ENCODE assay signal across 8 mouse cellular contexts in genomic region chr6:136172172-136172651, GRCm38 (mm10). TPM values are rescaled to one million over a fixed set of nuclear protein-coding genes. Genes with fewer than 3 reads are reported as not detected.
A peak's percentile ranks its signal among the peaks of the same experiment; 100 is the strongest.
DNase-seq lines count a peak whose midpoint lies in the region; ATAC-seq and TF ChIP-seq lines count a peak whose summit lies in the region.

No protein-coding gene starts in this region.

- H3K9me3 ChIP-seq in forebrain, embryonic 11.5 days (ENCODE audit: control insufficient read depth, low read length), result no peaks in the 10 kb centered on the region
- H3K9me3 ChIP-seq in midbrain, embryonic 10.5 days (replicated peaks), result no peaks in the 10 kb centered on the region

- H3K4me1 ChIP-seq in forebrain, embryonic 11.5 days (replicated peaks; ENCODE audit: control insufficient read depth, insufficient read depth, low read length), result no peaks in the 10 kb centered on the region; the same call in 1 of the 2 replicates
- peaks cover 21% of the 10 kb centered on the region for H3K4me1 ChIP-seq in midbrain, embryonic 10.5 days

- DNase-seq in gastrocnemius, adult 2 months, result no peak
- DNase-seq in gastrocnemius, postnatal 14 days, result no peak
- peak; percentile 62 for DNase-seq in ES-CJ7 (ENCODE audit: low read depth, low spot score)
- DNase-seq in forebrain, embryonic 11.5 days (ENCODE audit: low spot score), result peak; percentile 72
- DNase-seq in layer of hippocampus, adult 8-10 months (ENCODE audit: low spot score in 2 of 2), result peak; percentile 75 to 79
- DNase-seq in midbrain, embryonic 10.5 days (ENCODE audit: low spot score), result peak; percentile 60
- DNase-seq in yolk sac, embryonic 10.5 days (ENCODE audit: low spot score), result peak; percentile 13
- no peak for DNase-seq in adrenal gland, adult 2 months

- H3K9ac ChIP-seq in forebrain, embryonic 11.5 days (ENCODE audit: low read length), result peak overlapping the region; percentile 44

- H3K27ac ChIP-seq in gastrocnemius, adult 2 months, result no peak overlapping the region
- H3K27ac ChIP-seq in forebrain, embryonic 11.5 days (ENCODE audit: low read depth, low read length), result no peak overlapping the region
- H3K27ac ChIP-seq in midbrain, embryonic 10.5 days (replicated peaks), result peak overlapping the region; percentile 55

- no peaks in the 10 kb centered on the region for H3K36me3 ChIP-seq in forebrain, embryonic 11.5 days (ENCODE audit: control insufficient read depth, insufficient read depth, low read length)
- H3K36me3 ChIP-seq in midbrain, embryonic 10.5 days, result no peaks in the 10 kb centered on the region

- TF ChIP-seq CTCF in gastrocnemius, adult 2 months (IDR thresholded peaks at IDR 0.05), result no peak

- peak overlapping the region; percentile 50 for H3K4me3 ChIP-seq in gastrocnemius, adult 2 months
- H3K4me3 ChIP-seq in forebrain, embryonic 11.5 days (ENCODE audit: low read depth, low read length), result peak overlapping the region; percentile 42
- peak overlapping the region; percentile 69 for H3K4me3 ChIP-seq in midbrain, embryonic 10.5 days

- ATAC-seq in forebrain, embryonic 11.5 days (replicated peaks; ENCODE audit: low FRiP score), result peak; percentile 67

- intact Hi-C loops in gastrocnemius, adult 2 months (cut with DNase I), result no loop called here
- intact Hi-C loops in gastrocnemius, postnatal 14 days (cut with DNase I; ENCODE audit: low total_unique reads), result no loop called here

- peak overlapping the region; percentile 91 for H3K4me2 ChIP-seq in forebrain, embryonic 11.5 days (ENCODE audit: low read depth, low read length, severe bottlenecking)

- H3K27me3 ChIP-seq in forebrain, embryonic 11.5 days (ENCODE audit: control insufficient read depth, insufficient read depth, low read length), result peaks cover 16% of the 10 kb centered on the region
- peaks cover 45% of the 10 kb centered on the region for H3K27me3 ChIP-seq in midbrain, embryonic 10.5 days (ENCODE audit: low read depth, poor library complexity, severe bottlenecking)

- under 1% methylated on average over 43 of the region's 43 CpGs for WGBS in forebrain, embryonic 11.5 days
- WGBS in midbrain, embryonic 10.5 days, result under 1% methylated on average over 43 of the region's 43 CpGs

RNA-seq across cellular contexts. Expression of gene Grin2b, which starts 1.1 kb away (rescaled TPM):
- under 1 TPM in 1 of 2 experiments, not detected in 1; 0.03 TPM for total RNA-seq in gastrocnemius, adult 2 months (2021)
- total RNA-seq in gastrocnemius, postnatal 14 days (2021), result under 1 TPM; 0.04 to 0.14 TPM
- polyA plus RNA-seq in forebrain, embryonic 11.5 days (2014; fragmentation: Nextera tagmentation; extraction: Ambion mirVana), result 3.1 and 3.5 TPM in 2 replicates
- total RNA-seq in layer of hippocampus, adult 8-10 months (2022), result 100 to 1,000 TPM; 262 to 321 (median 293) TPM
- 0.09 and 1.4 TPM in 2 replicates for polyA plus RNA-seq in midbrain, embryonic 10.5 days (2016; fragmentation: Nextera tagmentation; extraction: Ambion mirVana)
- total RNA-seq in adrenal gland, adult 2 months (2021), result under 1 TPM; 0.07 to 0.17 TPM
- under 0.01 and 0.02 TPM in 2 replicates for polyA plus RNA-seq in adrenal gland, adult 2 months (2012; rRNA removed)

Comparison
In these comparisons a context has a peak if more than half of its experiments do, and no peak if none do; other contexts are left out.
1. DNase-seq: peak in ES-CJ7 (single experiment), forebrain, embryonic 11.5 days (single experiment), layer of hippocampus, adult 8-10 months (2 of 2), midbrain, embryonic 10.5 days (single experiment) and yolk sac, embryonic 10.5 days (single experiment); none in gastrocnemius, adult 2 months (single experiment), gastrocnemius, postnatal 14 days (single experiment) and adrenal gland, adult 2 months (single experiment).
2. RNA of gene Grin2b, which starts 1.1 kb away (total RNA-seq): 262 to 321 TPM in layer of hippocampus, adult 8-10 months; 0.07 to 0.17 TPM in adrenal gland, adult 2 months, 0.04 to 0.14 TPM in gastrocnemius, postnatal 14 days and 0.03 TPM in gastrocnemius, adult 2 months; every median in the first group is over 100 times any median in the second.
3. Peak in every context shown above with its lines, with median percentiles within 50 percentile points of each other: H3K4me3 ChIP-seq.